Mouse (Mus musculus) bone marrow, adult 2 months (tissue): ENCODE data around the gene Bsnd.

Source experiments
- CTCF ChIP-seq: fragments of 200-500 bp; IDR thresholded peaks from 2 replicates; pipeline ENCODE4 v1.5.1; 2011; ENCODE audit warnings: low read length, control low read depth; ENCODE audit not compliant: control insufficient read depth, insufficient read depth
- POLR2A ChIP-seq: fragments of 200-500 bp; IDR thresholded peaks from 2 replicates; pipeline ENCODE4 v1.6.1; 2011; ENCODE audit warnings: low read depth, mild to moderate bottlenecking, control low read depth, low read length, borderline replicate concordance; ENCODE audit not compliant: control insufficient read depth

GRCm38 (mm10) chr4:106534256-106534655, 42.2 kb upstream of the Bsnd start:
- no peak for TF ChIP-seq POLR2A
- TF ChIP-seq CTCF = no peak
